Comparison of ENCODE assay signal across 17 mouse cellular contexts in the genomic region with DNA sequence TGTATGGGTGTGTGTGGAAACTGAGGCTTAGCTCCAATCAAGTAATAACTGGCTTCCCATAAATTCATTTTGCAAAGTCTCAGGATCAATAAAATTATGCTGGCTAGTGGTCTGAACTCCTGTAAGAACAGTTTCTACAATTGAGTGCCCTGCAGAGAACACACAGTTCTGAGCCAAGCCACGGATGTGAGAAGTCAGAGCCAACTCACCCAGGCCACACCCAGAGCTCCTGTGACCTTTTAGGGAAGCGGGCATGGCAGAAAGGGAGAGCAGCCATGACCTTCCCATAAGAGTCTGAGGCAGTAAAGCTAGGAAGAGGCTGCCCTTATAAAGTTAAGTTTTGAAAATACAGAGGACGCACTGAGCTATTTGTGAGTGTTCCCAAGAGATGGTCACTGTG.
DNase-seq lines count a peak whose midpoint lies in the region; ATAC-seq and TF ChIP-seq lines count a peak whose summit lies in the region.
"Had no signal": no experiment of that assay in that cellular context is flagged by ENCODE, and none has a peak within 500 bp of the region (broad histone marks: within the 10 kb centered on the region; RNA-seq: fewer than 3 reads in every experiment).

No protein-coding gene starts in this region.

- WGBS in heart, embryonic 16.5 days, result 55% methylated on average over 3 of the region's 3 CpGs
- WGBS in intestine, postnatal 0 days, result 44% methylated on average over 3 of the region's 3 CpGs

- no peaks in the 10 kb centered on the region for H3K27me3 ChIP-seq in heart, embryonic 16.5 days (ENCODE audit: control insufficient read depth, insufficient read depth, low read length)
- H3K27me3 ChIP-seq in intestine, postnatal 0 days (replicated peaks; ENCODE audit: control insufficient read depth, insufficient read depth, low read length), result no peaks in the 10 kb centered on the region
- H3K27me3 ChIP-seq: embryonic facial prominence, embryonic 15.5 days; midbrain, embryonic 15.5 days; Patski had no signal

- no peaks in the 10 kb centered on the region for H3K36me3 ChIP-seq in heart, embryonic 16.5 days (ENCODE audit: control insufficient read depth, insufficient read depth)
- H3K36me3 ChIP-seq in intestine, postnatal 0 days (ENCODE audit: control insufficient read depth, insufficient read depth), result no peaks in the 10 kb centered on the region
- H3K36me3 ChIP-seq: embryonic facial prominence, embryonic 15.5 days; forebrain, embryonic 10.5 days; hindbrain, embryonic 10.5 days; liver, embryonic 13.5 days; midbrain, embryonic 15.5 days had no signal

- peak; percentile 30 for DNase-seq in gastrocnemius, adult 18-20 months (ENCODE audit: low spot score)
- no peak for DNase-seq in gastrocnemius, adult 8-10 months (ENCODE audit: low spot score in 2 of 2)
- no peak for DNase-seq in heart, postnatal 4 days
- peak; percentile 34 for DNase-seq in ZHBTc4 (ENCODE audit: low read depth, low spot score)
- no peak for DNase-seq in left cerebral cortex, postnatal 36 days (ENCODE audit: low spot score in 2 of 2)
- DNase-seq: left cerebral cortex, postnatal 4 days; liver, embryonic 13.5 days; retina, postnatal 1 day; right cerebral cortex, postnatal 4 days had no signal

- no peak for ATAC-seq in heart, embryonic 16.5 days (replicated peaks; ENCODE audit: extremely low read depth, insufficient read depth, low FRiP score)
- no peak for ATAC-seq in intestine, postnatal 0 days
- ATAC-seq: midbrain, embryonic 15.5 days; Patski had no signal

- H3K4me2 ChIP-seq in heart, embryonic 16.5 days (ENCODE audit: low read depth, low read length), result no peak overlapping the region
- no peak overlapping the region for H3K4me2 ChIP-seq in intestine, postnatal 0 days (replicated peaks; ENCODE audit: low read depth)
- H3K4me2 ChIP-seq: embryonic facial prominence, embryonic 15.5 days; liver, embryonic 13.5 days; midbrain, embryonic 15.5 days had no signal

- H3K9me3 ChIP-seq in heart, embryonic 16.5 days (replicated peaks; ENCODE audit: control insufficient read depth, low read length), result no peaks in the 10 kb centered on the region
- no peaks in the 10 kb centered on the region for H3K9me3 ChIP-seq in intestine, postnatal 0 days (ENCODE audit: control insufficient read depth)
- H3K9me3 ChIP-seq: embryonic facial prominence, embryonic 15.5 days; forebrain, embryonic 10.5 days; hindbrain, embryonic 10.5 days; liver, embryonic 13.5 days; megakaryocyte, embryonic 14.5 days; midbrain, embryonic 15.5 days had no signal

- H3K4me3 ChIP-seq in heart, embryonic 16.5 days (ENCODE audit: low read length), result no peak overlapping the region
- no peak overlapping the region for H3K4me3 ChIP-seq in intestine, postnatal 0 days (ENCODE audit: low read depth, low read length)
- H3K4me3 ChIP-seq: embryonic facial prominence, embryonic 15.5 days; forebrain, embryonic 10.5 days; hindbrain, embryonic 10.5 days; liver, embryonic 13.5 days; megakaryocyte, embryonic 14.5 days; midbrain, embryonic 15.5 days had no signal

- H3K9ac ChIP-seq in heart, embryonic 16.5 days (ENCODE audit: low read length), result no peak overlapping the region
- no peak overlapping the region for H3K9ac ChIP-seq in intestine, postnatal 0 days (ENCODE audit: low read depth, low read length)
- H3K9ac ChIP-seq: embryonic facial prominence, embryonic 15.5 days; liver, embryonic 13.5 days; midbrain, embryonic 15.5 days had no signal

- peaks cover 76% of the 10 kb centered on the region for H3K4me1 ChIP-seq in heart, embryonic 16.5 days (ENCODE audit: control insufficient read depth, insufficient read depth, low read length)
- peaks cover 28% of the 10 kb centered on the region for H3K4me1 ChIP-seq in intestine, postnatal 0 days (replicated peaks; ENCODE audit: control insufficient read depth, insufficient read depth, low read length)

- H3K27ac ChIP-seq in heart, embryonic 16.5 days (ENCODE audit: low read length), result peak overlapping the region; percentile 74
- H3K27ac ChIP-seq in intestine, postnatal 0 days (ENCODE audit: low read depth, low read length), result peak overlapping the region; percentile 65
- H3K27ac ChIP-seq: embryonic facial prominence, embryonic 15.5 days; forebrain, embryonic 10.5 days; hindbrain, embryonic 10.5 days; liver, embryonic 13.5 days; midbrain, embryonic 15.5 days had no signal

- intact Hi-C loops in left cerebral cortex, postnatal 36 days (cut with DNase I), result no loop called here

- no peak for TF ChIP-seq CTCF in intestine, postnatal 0 days (IDR thresholded peaks at IDR 0.05; ENCODE audit: low read depth)

Comparison
In these comparisons a context has a peak if more than half of its experiments do, and no peak if none do; other contexts are left out.
1. DNase-seq: peak in gastrocnemius, adult 18-20 months (single experiment) and ZHBTc4 (single experiment); none in gastrocnemius, adult 8-10 months (0 of 2), heart, postnatal 4 days (single experiment) and left cerebral cortex, postnatal 36 days (0 of 2).